Mouse (Mus musculus) limb, embryonic 12.5 days (tissue): ENCODE measurements at regions not wholly inside any gene's neighbourhood (a gene's known extent, or its start where the extent isn't known, plus 50 kb on each side); places are given as distances from the start of the nearest gene placed in this dataset.
"Not testable (repeated sequence)": the region's sequence is repeated elsewhere in the genome, so short reads cannot be mapped to it uniquely, and the experiment has no call there.

ENCODE experiments used
- ATAC-seq: fragments of 200-750 bp; cut with Nextera tagmentation; 2 replicates; pipeline ENCODE4 v1.8.0; 2017; ENCODE audit warnings: low read depth, moderate TSS enrichment; ENCODE audit not compliant: insufficient number of reproducible peaks, insufficient read depth, low FRiP score, low TSS enrichment
- H3K27ac ChIP-seq: fragments of 300-500 bp; sonication (generic); 2 replicates; pipeline ENCODE4 v1.5.1; 2016; ENCODE audit warnings: mild to moderate bottlenecking, moderate library complexity
- H3K27me3 ChIP-seq: fragments of 300-500 bp; sonication (generic); 2 replicates; pipeline ENCODE4 v1.6.1; 2016; ENCODE audit warnings: mild to moderate bottlenecking, moderate library complexity
- H3K36me3 ChIP-seq: fragments of 300-500 bp; sonication (generic); 2 replicates; pipeline ENCODE4 v1.6.1; 2016; ENCODE audit warnings: mild to moderate bottlenecking, moderate library complexity
- H3K4me1 ChIP-seq: fragments of 300-500 bp; sonication (generic); replicated peaks from 2 replicates; pipeline ENCODE4 v1.6.1; 2016
- H3K4me2 ChIP-seq: fragments of 300-500 bp; sonication (generic); 2 replicates; pipeline ENCODE4 v1.6.1; 2016; ENCODE audit warnings: mild to moderate bottlenecking, moderate library complexity
- H3K4me3 ChIP-seq: fragments of 300-500 bp; sonication (generic); replicated peaks from 2 replicates; pipeline ENCODE4 v1.5.1; 2016; ENCODE audit warnings: mild to moderate bottlenecking
- H3K9ac ChIP-seq: fragments of 300-500 bp; sonication (generic); replicated peaks from 2 replicates; pipeline ENCODE4 v1.6.1; 2016; ENCODE audit warnings: mild to moderate bottlenecking, moderate library complexity
- H3K9me3 ChIP-seq: fragments of 300-500 bp; sonication (generic); 2 replicates; pipeline ENCODE4 v1.6.1; 2016; ENCODE audit warnings: mild to moderate bottlenecking, moderate library complexity
- WGBS: fragments of 180-500 bp; shearing (Covaris S2); methylation state at CpG from one replicate; pipeline ENCODE4 v1.1.7; 2016; 5-methylcytosine and 5-hydroxymethylcytosine counted together

GRCm38 (mm10) chr6:61042667-61043523, 118.1 kb downstream of the Mmrn1 start:
- peak; percentile 56; the same call in 1 of the 2 replicates for ATAC-seq
- WGBS, result 25% methylated on average over 15 of the region's 15 CpGs
- Histone ChIP-seq H3K4me3 (no peak overlapping the region), H3K9ac (no peak overlapping the region), H3K36me3 (no peaks in the 10 kb centered on the region), H3K4me1 (peaks cover 26% of the 10 kb centered on the region), H3K9me3 (no peaks in the 10 kb centered on the region), H3K4me2 (peak overlapping the region; percentile 34), H3K27ac (no peak overlapping the region), H3K27me3 (no peaks in the 10 kb centered on the region)

- H3K36me3 ChIP-seq, result no peaks in the 10 kb centered on the region
- H3K4me1 ChIP-seq, result peaks cover 26% of the 10 kb centered on the region
- WGBS, result 44% methylated on average over 9 of the region's 9 CpGs
- ATAC-seq, result no peak
- no peak overlapping the region for H3K4me3 ChIP-seq
- H3K9me3 ChIP-seq, result no peaks in the 10 kb centered on the region
- H3K27ac ChIP-seq, result no peak overlapping the region
- H3K27me3 ChIP-seq, result no peaks in the 10 kb centered on the region
- no peak overlapping the region for H3K9ac ChIP-seq
- H3K4me2 ChIP-seq, result no peak overlapping the region
These were observed 119.0 kb downstream of the Mmrn1 start for GRCm38 (mm10) chr6:61043524-61044450.

GRCm38 (mm10) chr6:61047667-61048066, 122.9 kb downstream of the Mmrn1 start:
- not testable (repeated sequence) for H3K9ac ChIP-seq, ATAC-seq, H3K9me3 ChIP-seq, H3K27me3 ChIP-seq, H3K4me2 ChIP-seq, H3K36me3 ChIP-seq, H3K4me3 ChIP-seq, H3K27ac ChIP-seq
- peaks cover 25% of the 10 kb centered on the region for H3K4me1 ChIP-seq
- 87% methylated on average over 6 of the region's 6 CpGs for WGBS

GRCm38 (mm10) chr6:61063129-61063528, 117.0 kb upstream of the Ccser1 start:
- Histone ChIP-seq H3K4me3 (no peak overlapping the region), H3K36me3 (no peaks in the 10 kb centered on the region), H3K27ac (no peak overlapping the region), H3K9ac (no peak overlapping the region), H3K27me3 (no peaks in the 10 kb centered on the region), H3K4me2 (no peak overlapping the region), H3K9me3 (no peaks in the 10 kb centered on the region), H3K4me1 (peaks cover 19% of the 10 kb centered on the region)
- WGBS, result 42% methylated on average over 4 of the region's 4 CpGs
- ATAC-seq, result no peak

- Histone ChIP-seq H3K4me3 (no peak overlapping the region), H3K4me1 (peaks cover 24% of the 10 kb centered on the region), H3K27me3 (no peaks in the 10 kb centered on the region), H3K9me3 (no peaks in the 10 kb centered on the region), H3K9ac (no peak overlapping the region), H3K27ac (no peak overlapping the region), H3K4me2 (no peak overlapping the region), H3K36me3 (no peaks in the 10 kb centered on the region)
- ATAC-seq, result no peak
These were observed 114.4 kb upstream of the Ccser1 start for GRCm38 (mm10) chr6:61065769-61066168.

GRCm38 (mm10) chr6:61066501-61067282, 113.4 kb upstream of the Ccser1 start:
- ATAC-seq, result no peak
- Histone ChIP-seq H3K9me3 (no peaks in the 10 kb centered on the region), H3K9ac (no peak overlapping the region), H3K4me1 (peaks cover 24% of the 10 kb centered on the region), H3K27ac (no peak overlapping the region), H3K4me2 (no peak overlapping the region), H3K36me3 (no peaks in the 10 kb centered on the region), H3K27me3 (no peaks in the 10 kb centered on the region), H3K4me3 (no peak overlapping the region)
- 24% methylated on average over 10 of the region's 10 CpGs for WGBS

- H3K9me3 ChIP-seq, result no peaks in the 10 kb centered on the region
- WGBS, result 24% methylated on average over 10 of the region's 10 CpGs
- no peak overlapping the region for H3K27ac ChIP-seq
- H3K4me3 ChIP-seq, result no peak overlapping the region
- H3K36me3 ChIP-seq, result no peaks in the 10 kb centered on the region
- H3K9ac ChIP-seq, result no peak overlapping the region
- no peaks in the 10 kb centered on the region for H3K27me3 ChIP-seq
- no peak for ATAC-seq
- peak overlapping the region; percentile 17; the same call in 1 of the 2 replicates for H3K4me2 ChIP-seq
- H3K4me1 ChIP-seq, result peaks cover 24% of the 10 kb centered on the region
These were observed 112.6 kb upstream of the Ccser1 start for GRCm38 (mm10) chr6:61067355-61068116.

- H3K9ac ChIP-seq, result no peak overlapping the region
- peaks cover 24% of the 10 kb centered on the region for H3K4me1 ChIP-seq
- H3K27ac ChIP-seq, result no peak overlapping the region
- no peaks in the 10 kb centered on the region for H3K36me3 ChIP-seq
- H3K27me3 ChIP-seq, result no peaks in the 10 kb centered on the region
- H3K4me3 ChIP-seq, result no peak overlapping the region
- ATAC-seq, result no peak
- no peaks in the 10 kb centered on the region for H3K9me3 ChIP-seq
- H3K4me2 ChIP-seq, result peak overlapping the region; percentile 17; the same call in 1 of the 2 replicates
- WGBS, result 9% methylated on average over 1 of the region's 1 CpGs
These were observed 112.0 kb upstream of the Ccser1 start for GRCm38 (mm10) chr6:61068117-61068489.

GRCm38 (mm10) chr6:61073267-61073666, 106.9 kb upstream of the Ccser1 start:
- H3K9me3 ChIP-seq, result no peaks in the 10 kb centered on the region
- no peak overlapping the region for H3K27ac ChIP-seq
- no peaks in the 10 kb centered on the region for H3K27me3 ChIP-seq
- H3K4me2 ChIP-seq, result no peak overlapping the region
- no peak overlapping the region for H3K4me3 ChIP-seq
- H3K4me1 ChIP-seq, result 0 out of 2 replicates have a peak, but pooled peaks cover 4% of the 10 kb centered on the region
- no peaks in the 10 kb centered on the region for H3K36me3 ChIP-seq
- H3K9ac ChIP-seq, result no peak overlapping the region
- 83% methylated on average over 3 of the region's 3 CpGs for WGBS
- ATAC-seq, result no peak

GRCm38 (mm10) chr6:61073794-61074193, 106.3 kb upstream of the Ccser1 start:
- Histone ChIP-seq H3K9me3 (no peaks in the 10 kb centered on the region), H3K4me3 (no peak overlapping the region), H3K4me1 (0 out of 2 replicates have a peak, but pooled peaks cover 2% of the 10 kb centered on the region), H3K36me3 (no peaks in the 10 kb centered on the region), H3K27me3 (no peaks in the 10 kb centered on the region), H3K9ac (no peak overlapping the region), H3K4me2 (no peak overlapping the region), H3K27ac (no peak overlapping the region)
- no peak for ATAC-seq
- WGBS, result 73% methylated on average over 2 of the region's 2 CpGs
